Mouse (Mus musculus): ENCODE results near the gene Zdhhc19.

GRCm38 (mm10) chr16:32563056-32563793 is 67.2 kb downstream of the Zdhhc19 start:
- TF ChIP-seq CTCF (IDR thresholded peaks at IDR 0.05; ENCODE audit: control insufficient read depth, insufficient read depth, insufficient replicate concordance, low read depth, low read length) (no peak), POLR2A (IDR thresholded peaks at IDR 0.05; ENCODE audit: control insufficient read depth, low read depth, low read length) (no peak)
